Mouse (Mus musculus) inflammation-experienced regulatory T-cells (primary cell): ENCODE data around the gene Iscu. TPM values are rescaled to one million over a fixed set of nuclear protein-coding genes. Genes with fewer than 3 reads are reported as not detected.

Source experiments
- polyA plus RNA-seq, 2 experiments: library from polyadenylated mRNA; unstranded; fragments of 100-300 nt; shearing (Covaris generic); gene quantifications; one replicate each; pipeline ENCODE4 v1.2.1; 2017

Gene Iscu
- polyA plus RNA-seq, result 100 to 1,000 TPM; 117 to 120 TPM

DNA sequence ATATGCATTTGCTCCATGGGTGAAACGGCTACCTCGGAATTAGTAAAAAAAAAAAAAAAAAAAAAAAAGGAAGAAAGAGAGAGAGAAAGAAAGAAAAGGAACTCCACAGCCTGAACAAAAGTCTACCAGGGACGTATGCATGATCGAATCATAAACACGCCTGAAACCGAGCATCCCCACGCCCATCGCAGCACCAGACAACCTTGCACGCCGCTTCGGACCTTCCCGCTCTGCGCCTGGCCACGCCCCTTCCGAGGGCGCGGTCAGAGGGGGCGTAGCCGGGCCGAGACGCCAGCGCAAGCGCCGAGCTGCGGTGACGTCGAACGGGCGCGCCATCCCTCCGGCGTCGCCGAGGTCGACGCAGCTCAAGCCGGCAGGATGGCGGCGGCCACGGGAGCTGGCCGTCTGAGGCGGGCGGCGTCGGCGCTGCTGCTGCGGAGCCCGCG is at the start of gene Iscu, which contains the start of gene Sart3:
Gene Iscu, plus strand, starts transcription at position 299 of the 446 bp plus-strand sequence.
Gene Sart3, minus strand, starts transcription at position 61 of the 446 bp plus-strand sequence.

GRCm38 (mm10) chr5:113724446-113724845 is 48.1 kb upstream of the Iscu start, which contains the start of gene 1700069L16Rik:
TSS of gene 1700069L16Rik (minus strand) at chr5:113724772.

DNA sequence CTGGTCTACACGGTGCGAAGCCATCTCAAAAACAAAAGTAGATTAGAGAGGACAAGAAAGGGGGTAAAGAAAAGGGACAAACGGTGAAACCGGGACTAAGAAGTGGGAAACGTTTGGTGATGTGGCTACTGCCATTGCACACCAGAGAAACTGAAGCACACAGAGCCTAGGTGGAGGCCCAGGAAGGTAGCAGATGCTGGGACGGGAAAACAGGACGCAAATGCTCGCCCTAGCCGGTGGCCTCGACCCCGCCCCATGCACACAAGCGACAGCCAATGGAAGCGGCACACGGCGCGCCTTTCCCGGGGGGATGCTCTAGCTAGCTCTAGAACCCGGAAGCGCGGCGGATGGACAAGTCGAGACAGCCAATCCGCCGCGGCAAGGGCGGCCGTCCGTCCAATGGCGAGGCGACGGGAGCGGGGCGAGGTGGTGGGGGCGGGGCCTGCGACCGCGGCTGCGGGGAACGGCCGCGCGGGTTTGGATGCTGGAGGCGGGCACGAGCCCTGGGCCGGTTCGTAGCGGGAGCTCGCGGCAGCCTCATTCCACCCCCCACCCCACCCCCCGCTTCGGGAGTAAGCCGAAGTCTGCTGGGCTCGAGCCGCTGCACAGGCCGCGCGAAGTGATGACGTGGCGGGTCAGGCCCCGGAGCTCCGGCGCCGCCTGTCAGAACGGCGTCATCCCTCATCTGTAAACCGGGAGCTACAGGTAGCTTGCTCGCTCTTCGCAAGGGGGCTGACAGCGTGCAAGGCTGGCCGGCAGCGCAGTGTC is 37.0 kb upstream of the Iscu start, which contains the start of gene Ficd:
Gene Ficd, plus strand, starts transcription at position 459 of the 768 bp plus-strand sequence.

DNA sequence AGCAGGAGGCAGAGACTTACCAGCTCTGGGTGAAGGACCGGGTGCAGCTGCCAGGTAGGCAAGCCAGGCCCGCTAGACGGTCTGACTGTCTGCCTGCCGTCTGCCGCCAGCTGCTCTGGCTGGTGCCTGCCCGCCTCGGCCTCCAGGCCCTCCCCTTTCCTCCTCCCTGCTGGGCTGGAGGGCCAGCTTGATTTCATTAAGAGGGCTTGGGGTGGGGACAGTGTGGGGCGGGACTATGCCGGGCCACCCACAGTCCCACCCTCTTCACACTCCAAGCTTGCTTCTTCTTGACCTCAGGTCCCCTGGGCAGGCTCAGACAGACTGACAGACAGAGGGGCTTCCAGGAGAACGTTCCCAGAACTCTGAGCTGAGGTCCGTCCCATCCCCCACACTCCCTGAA is 27.7 kb downstream of the Iscu start, which contains the start of gene Tmem119:
Gene Tmem119, minus strand, starts transcription at position 237 of the 400 bp plus-strand sequence.

Other genes starting within 250 kb of the Iscu start
- under 1 TPM in 1 of 2 experiments, not detected in 1; 0.76 TPM for gene Cmklr1, start 122.3 kb upstream of the Iscu start, polyA plus RNA-seq
- not detected for gene 1700069L16Rik, start 48.0 kb upstream of the Iscu start, polyA plus RNA-seq
- 10 to 100 TPM; 12.3 to 18.1 TPM for gene Ficd, start 36.9 kb upstream of the Iscu start, polyA plus RNA-seq
- gene Sart3, start 238 bp upstream of the Iscu start, polyA plus RNA-seq, result 10 to 100 TPM; 70.6 to 91.3 TPM
- under 1 TPM in 1 of 2 experiments, not detected in 1; 0.30 TPM for gene Tmem119, start 27.8 kb downstream of the Iscu start, polyA plus RNA-seq
- gene Selplg, start 59.9 kb downstream of the Iscu start, polyA plus RNA-seq, result 1,000 to 10,000 TPM in 1 of 2 experiments, 100 to 1,000 TPM in 1; 829 to 1,006 TPM
- gene Coro1c, start 136.0 kb downstream of the Iscu start, polyA plus RNA-seq, result 100 to 1,000 TPM in 1 of 2 experiments, 10 to 100 TPM in 1; 73.1 to 104 TPM
- 10 to 100 TPM; 45.0 to 47.2 TPM for gene Ssh1, start 221.1 kb downstream of the Iscu start, polyA plus RNA-seq
- gene Dao, start 231.0 kb downstream of the Iscu start, polyA plus RNA-seq, result 1 to 10 TPM in 1 of 2 experiments, under 1 TPM in 1; 0.63 to 2.8 TPM